Mouse (Mus musculus): Measurements from ENCODE around the gene Klf3.

- no peak for TF ChIP-seq CTCF (IDR thresholded peaks at IDR 0.05; ENCODE audit: borderline replicate concordance, insufficient read depth, low read length)
- TF ChIP-seq POLR2A (IDR thresholded peaks at IDR 0.05; ENCODE audit: low read depth, low read length) = no peak
Measured at GRCm38 (mm10) chr5:64879241-64879640, 76.1 kb downstream of the Klf3 start.

Data from embryonic fibroblast, embryonic 13.5 days (primary cell).